Mouse (Mus musculus): ENCODE data around the gene Dusp15. TPM values are rescaled to one million over a fixed set of nuclear protein-coding genes. Genes with fewer than 3 reads are reported as not detected.

Dusp15 gene
- polyA plus RNA-seq, 1 experiment = 20.6 TPM

DNA sequence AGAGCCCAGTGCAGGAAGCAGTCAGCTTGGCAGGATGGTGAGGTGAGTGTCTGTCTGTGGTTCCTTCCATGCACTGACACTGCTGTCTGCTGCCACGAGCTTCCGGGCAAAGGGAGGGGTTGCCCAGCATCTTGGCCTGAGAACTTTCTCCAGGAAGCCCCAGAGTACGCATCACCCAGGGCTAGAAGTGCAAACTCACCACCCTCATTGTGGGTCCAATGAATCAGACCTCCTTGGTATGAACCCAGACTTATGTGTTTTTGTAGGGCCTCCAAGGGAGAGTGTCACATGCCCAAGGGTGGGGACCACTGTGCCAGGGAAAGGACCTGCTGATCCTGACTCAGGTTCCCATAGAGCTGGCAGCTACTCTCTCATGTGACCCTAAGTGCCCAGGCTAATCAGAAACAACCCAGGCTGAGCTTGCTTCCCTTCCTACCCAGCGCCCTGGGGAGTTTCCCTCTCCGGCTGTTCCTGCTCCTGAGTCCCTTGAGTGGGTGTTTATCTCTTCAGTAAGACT is 47.3 kb downstream of the Dusp15 start:
- no peak for TF ChIP-seq POLR2A (IDR thresholded peaks at IDR 0.05; ENCODE audit: borderline replicate concordance, extremely low read depth, insufficient read depth, insufficient read length, poor library complexity, severe bottlenecking)
- no peak for TF ChIP-seq CTCF (IDR thresholded peaks at IDR 0.05; ENCODE audit: borderline replicate concordance, extremely low read depth, insufficient read depth, insufficient read length)

DNA sequence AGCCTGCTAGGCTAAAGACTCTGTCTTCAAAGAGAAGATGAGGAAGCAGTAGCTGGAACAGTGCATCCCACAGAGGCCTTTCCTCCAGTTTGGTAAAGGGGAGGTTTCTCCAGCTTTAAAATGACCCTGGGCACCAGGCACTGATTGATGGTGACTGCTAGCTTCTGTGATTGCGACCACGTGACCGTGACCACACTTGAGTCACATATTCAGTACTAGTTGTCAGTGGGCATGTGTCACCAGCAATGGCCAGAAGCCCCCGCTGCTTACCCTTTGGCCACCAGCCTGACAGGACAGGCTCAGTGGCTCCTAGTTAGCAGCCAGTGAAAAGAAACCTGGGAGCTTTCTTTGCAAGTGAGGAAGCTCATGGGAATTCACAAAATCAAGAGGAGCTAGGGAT is 47.9 kb downstream of the Dusp15 start:
- TF ChIP-seq CTCF (IDR thresholded peaks at IDR 0.05; ENCODE audit: borderline replicate concordance, extremely low read depth, insufficient read depth, insufficient read length) (no peak), POLR2A (IDR thresholded peaks at IDR 0.05; ENCODE audit: borderline replicate concordance, extremely low read depth, insufficient read depth, insufficient read length, poor library complexity, severe bottlenecking) (no peak)
- DNase-seq (ENCODE audit: low read depth) = no peak

More for the DNA sequence above, 47.3 kb downstream of the Dusp15 start:
- no peak for DNase-seq (ENCODE audit: low read depth)

DNA sequence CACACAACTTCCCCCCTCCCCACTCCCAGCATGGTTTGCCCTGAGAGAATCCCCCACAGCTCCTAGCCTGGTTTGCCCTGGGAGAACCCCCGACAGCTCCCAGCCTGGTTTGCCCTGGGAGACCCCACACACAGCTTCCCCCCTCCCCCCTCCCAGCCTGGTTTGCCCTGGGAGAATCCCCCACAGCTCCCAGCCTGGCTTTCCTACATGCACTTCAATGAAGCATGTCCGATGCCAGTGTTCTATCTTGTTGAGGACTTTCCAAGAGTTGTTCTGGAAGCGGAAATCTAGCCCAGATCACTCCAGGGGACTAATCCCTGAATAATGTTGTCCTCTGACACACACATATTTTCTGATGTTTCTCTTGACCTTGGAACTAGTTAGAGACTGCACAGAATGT is 48.8 kb downstream of the Dusp15 start:
- peak; percentile 30 for DNase-seq (ENCODE audit: low read depth)

DNA sequence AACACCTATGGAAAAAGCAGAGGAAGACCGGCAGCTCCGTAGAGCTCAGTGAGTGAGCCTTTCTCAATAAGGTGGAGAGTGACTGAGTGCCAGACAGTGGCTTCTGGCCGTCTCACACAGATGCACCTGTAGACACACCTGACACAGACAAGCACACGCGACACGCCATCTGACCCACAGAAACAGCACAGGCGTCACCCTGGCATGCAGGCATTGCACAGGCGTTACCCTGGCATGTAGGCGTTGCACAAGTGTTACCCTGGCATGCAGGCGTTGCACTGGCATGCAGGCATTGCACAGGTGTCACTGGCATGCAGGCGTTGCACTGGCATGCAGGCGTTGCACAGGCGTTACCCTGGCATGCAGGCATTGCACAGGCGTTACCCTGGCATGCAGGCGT is 50.2 kb downstream of the Dusp15 start:
- DNase-seq (ENCODE audit: low read depth) = no peak
- no peak for TF ChIP-seq CTCF (IDR thresholded peaks at IDR 0.05; ENCODE audit: borderline replicate concordance, extremely low read depth, insufficient read depth, insufficient read length)
- no peak for TF ChIP-seq POLR2A (IDR thresholded peaks at IDR 0.05; ENCODE audit: borderline replicate concordance, extremely low read depth, insufficient read depth, insufficient read length, poor library complexity, severe bottlenecking)

More for the DNA sequence above, 48.8 kb downstream of the Dusp15 start:
- TF ChIP-seq POLR2A (IDR thresholded peaks at IDR 0.05; ENCODE audit: borderline replicate concordance, extremely low read depth, insufficient read depth, insufficient read length, poor library complexity, severe bottlenecking) (no peak), CTCF (IDR thresholded peaks at IDR 0.05; ENCODE audit: borderline replicate concordance, extremely low read depth, insufficient read depth, insufficient read length) (no peak)

DNA sequence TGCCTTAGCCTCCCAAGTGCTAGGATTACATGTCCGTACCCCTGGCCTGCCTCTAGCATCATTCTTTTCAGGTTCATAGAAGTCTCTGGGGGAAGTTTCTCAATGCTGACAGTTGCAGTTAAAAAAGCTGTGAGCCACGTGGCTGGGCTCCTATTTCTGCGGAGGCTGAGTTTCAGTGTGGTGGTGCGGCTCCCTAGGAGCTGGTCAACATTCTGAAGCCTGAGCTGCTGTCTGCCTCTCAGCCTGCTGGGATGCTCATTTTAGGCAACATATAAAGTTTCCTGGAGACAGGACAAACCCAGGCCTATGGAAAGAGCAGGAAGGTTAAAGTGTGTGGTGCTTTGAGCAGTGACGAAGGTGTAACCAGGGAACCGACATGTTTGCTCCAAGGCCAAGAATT is 52.5 kb downstream of the Dusp15 start:
- DNase-seq (ENCODE audit: low read depth) = no peak
- TF ChIP-seq CTCF (IDR thresholded peaks at IDR 0.05; ENCODE audit: borderline replicate concordance, extremely low read depth, insufficient read depth, insufficient read length) (no peak), POLR2A (IDR thresholded peaks at IDR 0.05; ENCODE audit: borderline replicate concordance, extremely low read depth, insufficient read depth, insufficient read length, poor library complexity, severe bottlenecking) (no peak)

DNA sequence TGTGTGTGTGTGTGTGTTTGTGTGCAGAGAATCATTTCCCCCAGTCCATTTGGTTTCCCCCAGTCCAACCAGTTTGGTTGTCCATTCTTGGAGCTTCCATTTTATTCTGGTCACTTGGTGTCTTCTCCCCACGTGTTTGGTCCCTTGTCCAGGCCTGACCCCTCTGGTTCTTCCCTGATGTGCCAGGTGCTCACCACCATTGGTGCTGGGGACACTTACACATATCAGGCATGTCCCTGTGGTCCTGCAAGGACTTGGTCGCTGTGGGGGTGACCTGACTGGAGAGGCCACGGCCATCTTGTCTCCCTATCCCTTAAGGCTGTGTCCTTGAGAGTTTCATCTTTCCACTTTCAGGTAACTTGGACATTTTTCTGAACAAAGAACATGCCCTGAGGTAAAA is 54.6 kb downstream of the Dusp15 start:
- no peak for DNase-seq (ENCODE audit: low read depth)
- no peak for TF ChIP-seq POLR2A (IDR thresholded peaks at IDR 0.05; ENCODE audit: borderline replicate concordance, extremely low read depth, insufficient read depth, insufficient read length, poor library complexity, severe bottlenecking)
- no peak for TF ChIP-seq CTCF (IDR thresholded peaks at IDR 0.05; ENCODE audit: borderline replicate concordance, extremely low read depth, insufficient read depth, insufficient read length)

DNA sequence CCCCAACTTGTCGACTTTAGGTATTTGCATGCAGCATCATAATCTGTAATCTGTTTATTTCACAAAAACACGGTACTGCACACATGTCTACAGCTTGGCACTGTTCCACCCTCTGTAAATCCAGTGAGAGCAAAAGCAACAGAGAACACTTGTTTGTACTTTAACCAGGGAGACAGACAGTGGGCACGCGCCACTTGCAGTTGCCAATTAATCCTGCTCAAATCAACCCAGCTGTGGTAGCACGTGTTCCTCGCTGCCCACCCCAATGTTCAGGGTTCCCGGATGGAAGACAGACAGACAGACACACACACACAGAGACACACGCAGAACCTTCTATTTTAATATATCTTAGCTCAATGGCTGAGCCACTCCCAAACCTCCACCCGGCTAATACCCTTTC is 55.7 kb downstream of the Dusp15 start:
- no peak for DNase-seq (ENCODE audit: low read depth)
- TF ChIP-seq POLR2A (IDR thresholded peaks at IDR 0.05; ENCODE audit: borderline replicate concordance, extremely low read depth, insufficient read depth, insufficient read length, poor library complexity, severe bottlenecking) (no peak), CTCF (IDR thresholded peaks at IDR 0.05; ENCODE audit: borderline replicate concordance, extremely low read depth, insufficient read depth, insufficient read length) (no peak)

Other genes with a start within 250 kb of the Dusp15 start
- 126 TPM in 2 replicates for gene Id1, start 215.4 kb downstream of the Dusp15 start, polyA plus RNA-seq (2012; rRNA removed)
- gene Cox4i2, start 197.5 kb downstream of the Dusp15 start, polyA plus RNA-seq (2012; rRNA removed) = 4.3 and 4.8 TPM in 2 replicates
- gene Bcl2l1, start 120.0 kb downstream of the Dusp15 start, polyA plus RNA-seq (2012; rRNA removed) = 116 and 129 TPM in 2 replicates
- 20.8 and 28.8 TPM in 2 replicates for gene Tpx2, start 103.7 kb downstream of the Dusp15 start, polyA plus RNA-seq (2012; rRNA removed)
- not detected in 2 replicates for gene Mylk2, start 40.3 kb downstream of the Dusp15 start, polyA plus RNA-seq (2012; rRNA removed)
- 4.6 and 5.4 TPM in 2 replicates for gene Foxs1, start 18.5 kb downstream of the Dusp15 start, polyA plus RNA-seq (2012; rRNA removed)
- gene Ttll9, start 10.8 kb upstream of the Dusp15 start, polyA plus RNA-seq (2012; rRNA removed) = 4.5 and 5.8 TPM in 2 replicates
- gene Pdrg1, start 63.7 kb upstream of the Dusp15 start, polyA plus RNA-seq (2012; rRNA removed) = 121 and 131 TPM in 2 replicates
- 12.0 and 18.3 TPM in 2 replicates for gene Xkr7, start 80.2 kb upstream of the Dusp15 start, polyA plus RNA-seq (2012; rRNA removed)
- 8.3 and 8.8 TPM in 2 replicates for gene Ccm2l, start 114.3 kb upstream of the Dusp15 start, polyA plus RNA-seq (2012; rRNA removed)
- gene Hck, start 156.8 kb upstream of the Dusp15 start, polyA plus RNA-seq (2012; rRNA removed) = 1.6 and 2.3 TPM in 2 replicates
- gene Tm9sf4, start 209.6 kb upstream of the Dusp15 start, polyA plus RNA-seq (2012; rRNA removed) = 52.8 and 67.5 TPM in 2 replicates

Data from brain, embryonic 14.5 days (tissue).